Comparison of ENCODE assay signal across 21 mouse cellular contexts in the genomic region with DNA sequence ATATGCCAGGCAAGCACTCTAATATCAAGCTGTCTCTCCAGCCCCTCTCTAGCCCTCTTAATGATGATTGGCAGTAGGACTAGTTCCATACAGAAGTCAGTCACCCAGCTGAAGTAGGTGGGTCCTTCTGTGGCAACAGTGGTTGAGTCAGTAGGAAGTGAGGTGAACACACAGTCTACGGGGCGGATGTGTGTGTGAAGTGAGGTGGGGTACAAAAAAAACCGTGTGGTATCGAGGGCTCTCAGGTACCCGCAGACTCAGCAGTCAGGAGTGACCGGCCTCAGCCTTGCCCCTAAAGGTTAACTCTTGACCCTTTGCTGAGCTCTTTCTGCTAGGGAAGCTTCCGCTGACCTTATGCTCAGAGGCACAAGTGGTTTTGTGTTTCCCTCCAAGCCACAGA. TPM values are rescaled to one million over a fixed set of nuclear protein-coding genes. Genes with fewer than 3 reads are reported as not detected.
DNase-seq lines count a peak whose midpoint lies in the region; ATAC-seq lines count a peak whose summit lies in the region.
"Had no signal": no experiment of that assay in that cellular context is flagged by ENCODE, and none has a peak within 500 bp of the region (broad histone marks: within the 10 kb centered on the region; RNA-seq: fewer than 3 reads in every experiment).

No protein-coding gene starts in this region.

- H3K27ac ChIP-seq in liver, embryonic 16.5 days (ENCODE audit: low read length): no peak overlapping the region
- H3K27ac ChIP-seq in intestine, embryonic 15.5 days: no peak overlapping the region
- H3K27ac ChIP-seq: hindbrain, embryonic 10.5 days; stomach, postnatal 0 days had no signal

- 15% methylated on average over 7 of the region's 7 CpGs for WGBS in liver, embryonic 16.5 days (ENCODE audit: insufficient replicate concordance)
- 57% methylated on average over 7 of the region's 7 CpGs for WGBS in intestine, embryonic 15.5 days

- no peak overlapping the region for H3K4me3 ChIP-seq in liver, embryonic 16.5 days (ENCODE audit: low read depth, low read length)
- H3K4me3 ChIP-seq in intestine, embryonic 15.5 days (replicated peaks): no peak overlapping the region
- H3K4me3 ChIP-seq: hindbrain, embryonic 10.5 days had no signal

- H3K4me2 ChIP-seq in liver, embryonic 16.5 days (ENCODE audit: low read depth, low read length): no peak overlapping the region
- H3K4me2 ChIP-seq in intestine, embryonic 15.5 days (replicated peaks): no peak overlapping the region
- H3K4me2 ChIP-seq: lung, embryonic 14.5 days had no signal

- peak; percentile 33; the same call in 1 of the 2 replicates for ATAC-seq in liver, embryonic 16.5 days (ENCODE audit: low read depth)
- no peak for ATAC-seq in intestine, embryonic 15.5 days

- no peaks in the 10 kb centered on the region for H3K9me3 ChIP-seq in liver, embryonic 16.5 days (replicated peaks; ENCODE audit: control insufficient read depth, low read length)
- no peaks in the 10 kb centered on the region for H3K9me3 ChIP-seq in intestine, embryonic 15.5 days
- H3K9me3 ChIP-seq: forebrain, embryonic 10.5 days; hindbrain, embryonic 10.5 days had no signal

- H3K36me3 ChIP-seq in liver, embryonic 16.5 days (ENCODE audit: control insufficient read depth, insufficient read depth): no peaks in the 10 kb centered on the region
- H3K36me3 ChIP-seq in splenic B cell, adult 2 months (ENCODE audit: control insufficient read depth, insufficient read depth, low read length, poor library complexity, severe bottlenecking): peaks cover 2% of the 10 kb centered on the region; the same call in 1 of the 2 replicates
- H3K36me3 ChIP-seq in intestine, embryonic 15.5 days: no peaks in the 10 kb centered on the region
- H3K36me3 ChIP-seq: forebrain, embryonic 10.5 days; hindbrain, embryonic 10.5 days had no signal

- DNase-seq in embryo, embryonic 10 days (ENCODE audit: low spot score): peak; percentile 48
- no peak for DNase-seq in embryo, embryonic 10.5 days (ENCODE audit: low spot score)
- DNase-seq in T-cell, adult 2 months (ENCODE audit: low spot score): peak; percentile 58
- peak; percentile 66 for DNase-seq in splenic B cell, adult 2 months (ENCODE audit: low read depth, low spot score)
- no peak for DNase-seq in heart, postnatal 36 days
- no peak for DNase-seq in urinary bladder, postnatal 10 days (ENCODE audit: low spot score)
- DNase-seq: cerebellum, adult 9-10 months; kidney, adult 11 months; lung, embryonic 14.5 days had no signal

- no peak overlapping the region for H3K9ac ChIP-seq in liver, embryonic 16.5 days (ENCODE audit: low read depth, low read length)
- no peak overlapping the region for H3K9ac ChIP-seq in intestine, embryonic 15.5 days
- H3K9ac ChIP-seq: lung, embryonic 14.5 days had no signal

- intact Hi-C loops in heart, postnatal 36 days (cut with DNase I): no loop called here

- peaks cover 11% of the 10 kb centered on the region for H3K27me3 ChIP-seq in liver, embryonic 16.5 days (ENCODE audit: control insufficient read depth, insufficient read depth, low read depth, low read length)
- H3K27me3 ChIP-seq in splenic B cell, adult 2 months (ENCODE audit: control insufficient read depth, insufficient read depth, low read length, poor library complexity, severe bottlenecking): no peaks in the 10 kb centered on the region
- no peaks in the 10 kb centered on the region; the same call in 1 of the 2 replicates for H3K27me3 ChIP-seq in intestine, embryonic 15.5 days (replicated peaks)

- H3K4me1 ChIP-seq in liver, embryonic 16.5 days (ENCODE audit: control insufficient read depth, low read depth, low read length): peaks cover 3% of the 10 kb centered on the region; the same call in 1 of the 2 replicates
- H3K4me1 ChIP-seq in intestine, embryonic 15.5 days (replicated peaks): peaks cover 6% of the 10 kb centered on the region

RNA-seq across cellular contexts. Expression of a gene that starts 7.2 kb away (rescaled TPM):
- polyA plus RNA-seq in liver, embryonic 16.5 days (2015; fragmentation: Nextera tagmentation; extraction: Ambion mirVana): 0.05 TPM in 1 of 2 replicates, not detected in the other
- polyA plus RNA-seq in intestine, embryonic 15.5 days (2015; fragmentation: Nextera tagmentation; extraction: Ambion mirVana): 0.28 and 0.43 TPM in 2 replicates
- total RNA-seq in heart, postnatal 36 days (2021): not detected
- total RNA-seq: gastrocnemius, adult 18-20 months; heart, adult 8-10 months; MEL had no signal
- polyA plus RNA-seq: embryonic facial prominence, embryonic 11.5 days; forebrain, embryonic 10.5 days; hindbrain, embryonic 10.5 days had no signal

RNA-seq across cellular contexts. Expression of a gene that starts 27.9 kb away (rescaled TPM):
- polyA plus RNA-seq in liver, embryonic 16.5 days (2015; fragmentation: Nextera tagmentation; extraction: Ambion mirVana): 0.21 and 0.40 TPM in 2 replicates
- 1.1 and 1.2 TPM in 2 replicates for polyA plus RNA-seq in intestine, embryonic 15.5 days (2015; fragmentation: Nextera tagmentation; extraction: Ambion mirVana)
- total RNA-seq in heart, postnatal 36 days (2021): under 1 TPM; 0.14 to 0.92 TPM
- total RNA-seq: MEL had no signal

RNA-seq across cellular contexts. Expression of a gene that starts 41.9 kb away (rescaled TPM):
- polyA plus RNA-seq in liver, embryonic 16.5 days (2015; fragmentation: Nextera tagmentation; extraction: Ambion mirVana): 0.11 and 0.15 TPM in 2 replicates
- 0.33 and 0.37 TPM in 2 replicates for polyA plus RNA-seq in intestine, embryonic 15.5 days (2015; fragmentation: Nextera tagmentation; extraction: Ambion mirVana)
- under 1 TPM; 0.22 to 0.42 TPM for total RNA-seq in heart, postnatal 36 days (2021)
- total RNA-seq: layer of hippocampus, adult 18-20 months; left cerebral cortex, postnatal 25 days; MEL; midbrain, postnatal 0 days had no signal
- polyA plus RNA-seq: embryonic facial prominence, embryonic 11.5 days; forebrain, embryonic 10.5 days; hindbrain, embryonic 10.5 days; lung, embryonic 14.5 days; midbrain, postnatal 0 days had no signal

RNA-seq across cellular contexts. Expression of a gene that starts 48.7 kb away (rescaled TPM):
- 112 and 113 TPM in 2 replicates for polyA plus RNA-seq in liver, embryonic 16.5 days (2015; fragmentation: Nextera tagmentation; extraction: Ambion mirVana)
- 388 and 395 TPM in 2 replicates for polyA plus RNA-seq in intestine, embryonic 15.5 days (2015; fragmentation: Nextera tagmentation; extraction: Ambion mirVana)
- 10 to 100 TPM; 71.9 to 78.4 TPM for total RNA-seq in heart, postnatal 36 days (2021)

RNA-seq across cellular contexts. Expression of a gene that starts 53.9 kb away (rescaled TPM):
- polyA plus RNA-seq in liver, embryonic 16.5 days (2015; fragmentation: Nextera tagmentation; extraction: Ambion mirVana): 0.17 TPM in 1 of 2 replicates, not detected in the other
- not detected in 2 replicates for polyA plus RNA-seq in intestine, embryonic 15.5 days (2015; fragmentation: Nextera tagmentation; extraction: Ambion mirVana)
- total RNA-seq in heart, postnatal 36 days (2021): not detected
- total RNA-seq: gastrocnemius, adult 18-20 months; heart, adult 8-10 months; layer of hippocampus, adult 18-20 months; left cerebral cortex, postnatal 25 days; MEL had no signal
- polyA plus RNA-seq: hindbrain, embryonic 10.5 days; lung, embryonic 14.5 days; stomach, postnatal 0 days had no signal

Comparison
In these comparisons a context has a peak if more than half of its experiments do, and no peak if none do; other contexts are left out.
1. DNase-seq: peak in embryo, embryonic 10 days (single experiment), T-cell, adult 2 months (single experiment) and splenic B cell, adult 2 months (single experiment); none in embryo, embryonic 10.5 days (single experiment), heart, postnatal 36 days (0 of 2) and urinary bladder, postnatal 10 days (single experiment).